Mouse (Mus musculus): Measurements from ENCODE around the gene Anxa3. TPM values are rescaled to one million over a fixed set of nuclear protein-coding genes. Genes with fewer than 3 reads are reported as not detected.

Gene Anxa3
- polyA plus RNA-seq, 1 experiment: 25.7 TPM

DNA sequence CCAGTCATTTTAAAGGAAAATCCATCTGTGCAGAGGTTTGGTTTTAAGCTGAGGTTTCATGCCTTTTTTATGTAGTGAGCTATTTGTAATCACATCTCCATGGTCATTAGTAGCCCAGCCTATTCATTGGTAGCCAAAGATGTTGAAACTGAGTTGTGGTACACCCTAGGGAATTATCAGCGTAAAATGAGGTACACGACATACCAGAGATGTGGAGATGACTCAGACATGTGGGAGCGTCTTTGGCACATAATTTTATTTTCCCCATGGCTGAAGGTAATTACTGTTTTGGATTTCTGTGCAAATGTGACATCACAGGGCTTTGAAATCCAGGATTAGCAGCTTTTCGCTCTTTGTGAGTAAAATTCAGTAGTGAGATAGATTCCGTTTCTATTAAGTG lies 41.2 kb downstream of the Anxa3 start:
- no peak for DNase-seq (ENCODE audit: extremely low spot score in 1 of 2, low spot score in 1 of 2)

DNA sequence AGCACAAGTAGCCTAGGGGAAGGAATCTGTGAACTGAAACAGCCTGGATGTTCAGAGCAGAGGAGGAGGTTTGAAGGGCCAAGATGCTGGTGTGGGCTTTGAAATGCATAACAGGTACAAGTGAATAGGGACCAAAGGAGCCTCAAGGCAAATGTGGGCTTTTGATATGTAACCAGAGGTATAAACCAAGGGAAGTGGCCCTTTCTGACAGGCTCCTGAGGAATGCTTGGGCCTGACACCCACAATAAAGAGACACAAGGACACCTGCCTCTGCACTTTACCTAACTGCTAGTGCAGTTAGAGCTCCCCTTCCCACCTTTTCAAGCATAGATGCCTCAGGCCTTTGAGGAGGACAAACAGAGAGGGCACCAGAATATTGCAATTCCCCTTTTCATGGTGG lies 54.8 kb downstream of the Anxa3 start:
- no peak for DNase-seq (ENCODE audit: extremely low spot score in 1 of 2, low spot score in 1 of 2)

DNA sequence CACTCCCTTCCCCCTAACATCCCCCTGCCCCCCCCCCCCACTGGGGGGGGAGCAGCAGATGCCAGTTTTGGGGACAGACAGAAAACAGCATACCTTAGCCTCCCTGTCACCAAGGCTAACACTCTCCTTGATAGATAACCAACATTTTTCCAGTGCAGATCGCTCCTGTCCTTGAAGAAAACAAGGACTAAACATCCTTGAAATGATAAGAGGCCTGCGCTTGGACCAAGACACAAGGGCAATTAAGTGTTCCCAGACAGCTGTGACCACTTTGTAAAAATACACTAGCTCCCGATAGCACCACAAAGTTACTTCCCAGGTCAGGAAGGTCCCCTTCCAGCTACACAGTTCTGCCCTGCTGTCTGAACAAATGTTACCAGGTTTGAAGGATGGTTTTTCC lies 55.2 kb downstream of the Anxa3 start:
- DNase-seq (ENCODE audit: extremely low spot score in 1 of 2, low spot score in 1 of 2): no peak

DNA sequence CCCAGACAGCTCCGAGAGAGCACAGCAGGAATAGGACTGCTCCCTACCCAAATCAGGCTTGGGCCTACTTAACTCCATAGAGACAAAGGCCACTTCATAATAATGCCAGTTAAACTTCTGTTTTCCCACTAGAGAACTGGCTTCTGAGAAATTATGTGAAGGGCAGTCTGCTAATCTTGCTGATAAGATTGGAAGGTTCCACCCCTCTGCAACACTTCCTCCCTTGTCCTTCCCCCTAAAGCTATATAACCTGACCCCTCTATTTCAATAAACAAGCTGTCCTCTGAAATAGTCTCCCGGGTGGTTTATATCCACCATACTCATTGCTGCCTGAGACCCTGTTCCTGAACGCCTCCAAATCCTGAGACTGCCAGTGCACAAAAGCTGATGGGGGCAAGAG lies 56.1 kb downstream of the Anxa3 start:
- no peak for DNase-seq (ENCODE audit: extremely low spot score in 1 of 2, low spot score in 1 of 2)

DNA sequence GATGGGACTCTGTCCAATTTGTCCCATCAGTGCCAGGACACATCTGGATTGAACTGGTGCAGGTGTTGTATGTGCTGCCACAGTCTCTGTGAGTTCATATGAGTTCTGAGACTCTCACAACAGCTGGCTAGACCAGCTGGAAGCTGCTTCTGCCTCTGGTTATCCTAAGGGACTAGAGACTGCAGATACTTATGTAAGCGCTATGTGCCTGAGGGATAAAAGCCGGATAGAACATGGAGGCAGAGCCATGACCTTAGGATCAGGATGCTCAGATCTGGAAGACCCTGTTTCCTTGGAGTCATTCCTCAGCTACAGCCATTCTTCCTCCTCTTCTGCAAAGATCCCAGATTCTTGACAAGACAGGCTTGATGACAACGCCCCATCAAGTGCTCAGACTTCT lies 60.3 kb downstream of the Anxa3 start:
- DNase-seq (ENCODE audit: extremely low spot score in 1 of 2, low spot score in 1 of 2): no peak

DNA sequence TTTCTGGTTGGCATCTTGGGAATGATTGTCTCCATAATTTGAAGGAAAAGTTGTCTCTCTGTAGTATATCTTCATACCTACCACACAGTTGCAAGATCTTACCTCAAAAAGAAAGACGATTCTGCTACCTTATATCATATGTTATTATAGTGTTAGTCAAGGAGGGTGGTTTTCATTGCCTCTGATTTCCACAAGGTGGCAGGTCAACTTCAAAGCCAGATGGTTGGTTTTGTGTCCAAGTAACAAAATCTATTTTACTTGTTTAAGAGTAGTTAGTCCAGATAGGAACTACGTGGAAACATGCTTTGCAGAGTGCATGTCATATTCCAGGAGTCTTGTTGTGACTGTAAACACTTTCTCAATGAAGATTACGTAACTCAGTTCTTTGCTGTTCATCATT lies 61.2 kb downstream of the Anxa3 start:
- peak in 1 of 2 experiments; percentile 15 for DNase-seq (ENCODE audit: extremely low spot score in 1 of 2, low spot score in 1 of 2)

DNA sequence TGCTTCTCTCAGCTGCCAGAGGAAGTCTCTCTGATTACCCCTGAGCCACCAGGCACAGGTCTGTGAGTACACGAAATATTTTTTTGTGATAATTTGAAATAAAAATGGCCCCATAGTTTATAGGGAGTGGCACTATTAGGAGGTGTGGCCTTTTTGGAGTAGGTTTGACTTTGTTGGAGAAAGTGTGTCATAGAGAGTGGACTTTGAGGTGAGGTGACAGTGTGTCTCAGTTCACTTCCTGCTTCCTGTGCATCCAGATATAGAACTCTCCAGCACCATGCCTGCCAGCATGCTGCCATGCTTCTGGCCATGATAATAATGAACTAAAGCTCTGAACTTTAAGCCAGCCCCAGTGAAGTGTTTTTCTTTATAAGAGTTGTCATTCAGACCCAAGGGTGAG lies 66.8 kb downstream of the Anxa3 start:
- no peak for DNase-seq (ENCODE audit: extremely low spot score in 1 of 2, low spot score in 1 of 2)

DNA sequence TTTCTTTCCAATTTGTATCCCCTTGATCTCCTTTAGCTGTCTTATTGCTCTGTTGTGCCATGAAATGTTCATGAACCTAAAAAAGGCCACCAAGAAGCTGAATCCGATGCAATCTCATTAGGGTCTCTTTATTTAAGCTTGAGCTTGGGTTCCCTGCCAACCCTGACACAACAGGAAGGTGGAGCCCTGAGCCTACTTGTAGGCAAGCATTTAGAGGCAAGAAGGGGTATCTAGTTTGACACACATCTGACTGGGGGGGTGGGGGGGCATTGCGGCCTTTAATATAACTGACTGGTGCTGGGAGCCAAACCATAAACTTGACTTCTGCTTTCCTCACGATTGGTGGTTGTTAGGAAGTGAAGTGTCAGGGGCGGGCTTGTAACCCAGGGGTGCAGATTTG lies 74.0 kb downstream of the Anxa3 start:
- DNase-seq (ENCODE audit: extremely low spot score in 1 of 2, low spot score in 1 of 2): no peak

DNA sequence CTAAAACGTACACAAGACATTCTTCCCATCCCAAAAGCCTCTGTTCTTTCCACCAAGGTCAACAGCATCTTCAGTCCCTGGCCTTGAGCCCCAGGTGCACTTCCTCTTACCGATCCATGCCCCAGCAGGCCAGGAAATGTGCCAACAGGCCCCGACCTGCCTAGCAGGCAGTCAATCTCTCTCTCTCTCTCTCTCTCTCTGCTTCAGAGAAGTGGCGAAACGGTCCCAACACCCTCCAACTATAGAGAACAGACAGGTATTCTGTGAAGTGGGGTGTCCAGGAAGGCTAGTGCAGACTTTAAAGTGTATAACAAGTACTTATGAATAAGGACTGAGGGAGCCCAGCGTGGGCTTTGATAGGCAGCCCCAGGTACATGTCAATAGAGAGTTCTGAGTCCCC lies 75.8 kb downstream of the Anxa3 start:
- no peak for DNase-seq (ENCODE audit: extremely low spot score in 1 of 2, low spot score in 1 of 2)

DNA sequence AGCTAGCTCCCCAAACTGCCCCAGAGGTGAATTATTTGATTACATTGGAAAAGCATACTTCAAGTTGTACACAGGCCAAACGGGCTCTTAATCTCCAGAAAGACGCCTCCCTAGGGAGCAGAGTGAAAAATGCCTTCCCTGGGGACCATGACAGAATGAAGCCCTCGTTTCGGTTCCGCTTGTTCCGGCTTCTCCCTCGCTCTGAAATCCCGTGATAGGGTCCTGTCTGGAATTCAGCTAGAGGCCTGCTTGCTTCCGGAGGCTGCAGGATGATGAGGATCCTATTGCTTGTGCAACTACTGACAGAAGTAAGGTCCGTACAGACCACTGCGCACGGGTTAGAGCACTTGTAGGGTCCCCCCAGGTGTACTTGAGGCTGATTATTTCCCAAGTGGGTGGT lies 77.9 kb downstream of the Anxa3 start:
- no peak for DNase-seq (ENCODE audit: extremely low spot score in 1 of 2, low spot score in 1 of 2)

DNA sequence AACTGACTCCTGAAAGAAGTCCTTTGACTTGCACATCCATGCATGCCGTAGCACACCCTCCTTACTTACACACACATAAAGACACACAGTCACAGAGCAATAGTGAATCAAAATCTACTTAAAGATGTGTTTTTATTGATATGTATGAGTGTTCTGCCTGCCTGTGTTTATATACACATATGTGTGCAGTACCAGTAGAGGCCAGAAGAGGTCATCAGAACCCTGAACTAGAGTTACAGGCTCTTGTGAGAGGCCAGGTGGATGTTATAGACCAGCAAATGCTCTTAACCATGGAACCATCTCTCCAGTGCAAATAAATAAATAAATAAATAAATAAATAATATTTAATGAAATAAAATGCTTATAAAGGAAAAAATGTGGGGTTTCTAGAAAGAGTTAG lies 85.0 kb downstream of the Anxa3 start:
- DNase-seq (ENCODE audit: extremely low spot score in 1 of 2, low spot score in 1 of 2): peak in 1 of 2 experiments; percentile 16

DNA sequence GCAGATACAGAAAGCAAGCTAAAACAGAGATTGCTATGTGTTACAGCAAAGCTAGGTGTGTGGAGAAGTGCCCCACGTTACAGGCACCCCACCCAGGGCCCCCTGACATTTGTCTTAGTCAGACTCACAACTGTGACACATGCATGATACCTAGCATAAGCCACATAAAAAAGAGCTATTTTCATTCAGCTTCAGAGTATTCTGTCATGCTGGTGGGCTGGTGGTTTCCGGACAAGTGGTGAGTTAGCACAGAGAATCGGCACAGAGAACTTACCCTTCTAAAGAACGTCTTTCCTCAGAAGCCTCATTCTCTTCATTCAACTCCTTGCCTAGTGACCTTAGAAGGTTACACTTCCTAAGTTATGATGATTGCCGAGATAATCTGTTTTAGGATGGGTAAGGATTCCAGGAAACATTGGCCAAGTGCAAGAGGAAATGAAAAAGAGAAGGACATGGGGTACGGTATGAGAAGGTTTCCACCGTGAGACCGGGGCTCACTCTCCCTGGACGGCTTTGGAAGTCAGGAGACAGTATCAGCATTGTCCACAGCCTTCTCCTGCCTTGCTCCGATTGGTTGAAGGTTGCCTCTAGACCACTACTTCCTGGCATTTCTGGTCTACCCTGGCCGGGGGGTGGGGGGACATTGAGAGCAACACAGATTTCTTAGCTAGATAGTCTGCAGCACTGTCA lies 85.9 kb downstream of the Anxa3 start:
- DNase-seq (ENCODE audit: extremely low spot score in 1 of 2, low spot score in 1 of 2): no peak

DNA sequence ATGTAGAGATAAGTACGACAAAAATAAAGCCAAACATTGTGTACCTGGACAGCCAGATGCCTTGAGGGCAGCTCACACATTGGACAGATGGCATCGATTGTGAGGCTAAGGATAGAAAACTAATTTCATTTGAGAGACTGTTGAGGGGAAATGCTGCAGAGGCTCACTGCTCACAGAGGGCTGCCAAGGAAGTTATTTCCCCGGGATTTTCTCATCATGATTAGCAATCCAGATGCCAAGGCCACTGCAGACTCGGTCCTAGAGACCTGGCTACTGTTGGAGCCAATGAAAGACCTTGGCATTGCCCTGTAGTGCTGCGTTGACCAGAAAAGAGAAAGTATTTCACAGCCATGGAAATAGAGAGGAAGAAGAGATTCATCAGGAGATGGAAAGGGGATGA lies 87.1 kb downstream of the Anxa3 start:
- DNase-seq (ENCODE audit: extremely low spot score in 1 of 2, low spot score in 1 of 2): peak in 1 of 2 experiments; percentile 8

DNA sequence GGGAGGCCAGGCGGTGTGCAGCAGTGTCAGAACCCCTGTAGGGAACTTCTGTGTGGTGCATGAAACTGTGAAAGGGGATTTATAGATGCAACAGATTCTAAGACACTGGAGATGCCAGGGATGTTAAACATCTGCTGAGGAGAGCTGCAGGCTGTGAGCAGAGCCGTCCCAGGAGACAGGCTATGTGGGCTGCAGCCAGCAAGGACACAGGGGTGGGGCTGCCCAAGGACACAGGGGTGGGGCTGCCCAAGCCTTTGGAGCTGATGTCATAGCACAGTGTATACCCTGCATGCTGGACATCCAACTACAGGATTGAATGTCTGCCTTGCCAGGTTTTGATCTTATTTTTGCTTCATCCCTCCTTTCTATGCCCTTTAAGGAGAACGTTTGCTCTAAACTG lies 88.0 kb downstream of the Anxa3 start:
- no peak for DNase-seq (ENCODE audit: extremely low spot score in 1 of 2, low spot score in 1 of 2)

DNA sequence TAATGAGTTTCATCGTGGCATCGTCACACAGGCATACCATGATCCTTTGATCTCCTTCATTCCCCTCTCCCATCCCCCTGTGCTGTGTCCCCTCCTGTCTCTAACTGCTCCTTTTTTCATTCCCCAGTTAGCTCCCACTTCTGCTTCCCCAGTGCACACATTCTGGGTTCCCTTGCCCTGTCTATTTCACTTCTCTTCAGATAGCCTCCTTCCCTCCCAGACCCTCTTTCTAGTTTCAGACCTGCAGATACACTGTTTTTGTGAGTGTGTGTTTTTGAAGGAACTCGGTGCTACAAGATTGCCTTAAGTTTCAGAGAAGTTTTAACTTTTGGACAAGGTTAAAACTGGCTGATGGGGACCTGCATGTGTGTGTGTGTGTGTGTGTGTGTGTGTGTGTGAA lies 88.5 kb downstream of the Anxa3 start:
- no peak for DNase-seq (ENCODE audit: extremely low spot score in 1 of 2, low spot score in 1 of 2)

DNA sequence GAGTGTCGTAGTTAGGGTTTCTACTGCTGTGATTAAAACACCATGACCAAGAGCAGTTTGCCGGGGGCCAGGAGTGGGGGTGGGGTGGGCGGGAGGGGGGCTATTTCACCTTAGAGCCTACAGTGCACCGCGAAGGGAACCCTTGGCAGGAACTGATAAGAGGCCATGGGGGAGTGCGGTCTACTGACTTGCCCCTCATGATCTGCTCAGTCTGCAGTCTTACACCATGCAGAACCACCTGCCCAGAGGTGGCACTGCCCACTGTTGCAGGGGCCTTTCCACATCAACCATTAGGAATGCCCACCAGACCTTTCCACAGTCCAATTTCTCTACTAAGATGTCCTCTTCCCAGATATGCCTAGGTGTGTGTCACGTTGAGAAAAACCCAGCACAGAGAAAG lies 92.1 kb downstream of the Anxa3 start:
- DNase-seq (ENCODE audit: extremely low spot score in 1 of 2, low spot score in 1 of 2): no peak

DNA sequence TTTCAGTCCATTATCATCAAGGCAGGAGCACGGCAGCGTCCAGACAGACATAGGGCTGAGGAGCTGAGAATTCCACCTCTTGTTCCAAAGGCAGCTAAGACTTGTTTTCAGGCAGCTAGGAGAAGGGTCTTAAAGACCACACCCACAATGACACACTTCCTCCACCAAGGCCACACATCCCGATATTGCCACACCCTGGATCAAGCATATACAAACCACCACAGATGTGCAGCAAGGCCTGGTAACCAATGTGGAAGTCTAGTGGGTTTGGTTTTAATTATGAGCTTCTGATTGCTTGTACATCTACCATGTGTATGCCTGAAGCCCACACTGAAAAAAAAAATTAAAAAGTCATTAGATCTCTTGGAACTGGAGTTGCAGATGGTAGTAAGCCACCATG lies 95.3 kb downstream of the Anxa3 start:
- DNase-seq (ENCODE audit: extremely low spot score in 1 of 2, low spot score in 1 of 2): no peak

DNA sequence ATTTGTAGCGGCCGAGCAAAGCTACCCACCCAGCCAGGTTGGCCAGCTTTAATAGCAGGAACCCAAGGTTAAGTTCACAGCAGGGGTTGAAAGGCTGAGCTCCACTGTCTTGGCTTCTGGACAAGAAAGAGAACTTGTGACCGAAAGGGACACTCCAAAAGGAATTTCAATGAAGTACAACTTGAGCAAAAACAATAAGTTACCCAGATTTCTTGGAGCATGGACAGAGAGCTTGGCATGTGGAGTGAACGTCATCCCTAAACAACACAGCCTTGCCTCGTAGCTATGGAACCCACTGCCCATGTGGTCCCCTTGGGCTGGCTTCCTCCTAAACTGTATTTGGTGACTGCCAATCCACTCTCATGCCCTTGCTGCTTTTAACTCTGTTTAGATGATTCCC lies 97.2 kb downstream of the Anxa3 start:
- peak; percentile 18 to 45 for DNase-seq (ENCODE audit: extremely low spot score in 1 of 2, low spot score in 1 of 2)

Other genes with a start within 250 kb of the Anxa3 start
- 7.5 and 7.6 TPM in 2 replicates for gene Bmp2k, start 204.3 kb downstream of the Anxa3 start, polyA plus RNA-seq (2012; rRNA removed)

Measured in frontal cortex, adult 2 months (tissue).